Mouse (Mus musculus) olfactory bulb, adult 2 months (tissue): ENCODE data around the gene Trim2.

Experiments used
- CTCF ChIP-seq: fragments of 200-500 bp; IDR thresholded peaks from 2 replicates; pipeline ENCODE4 v1.5.1; 2012; ENCODE audit warnings: low read depth, mild to moderate bottlenecking, low read length, moderate library complexity; ENCODE audit not compliant: insufficient read depth
- POLR2A ChIP-seq: fragments of 200-500 bp; IDR thresholded peaks from 2 replicates; pipeline ENCODE4 v1.6.1; 2012; ENCODE audit warnings: mild to moderate bottlenecking, low read depth, low read length, moderate library complexity; ENCODE audit not compliant: insufficient read depth

- no peak for TF ChIP-seq POLR2A
- no peak for TF ChIP-seq CTCF
Observed at GRCm38 (mm10) chr3:84260024-84260535, 46.6 kb downstream of the Trim2 start.
